ENCODE assay signal across 15 mouse cellular contexts in the genomic region with DNA sequence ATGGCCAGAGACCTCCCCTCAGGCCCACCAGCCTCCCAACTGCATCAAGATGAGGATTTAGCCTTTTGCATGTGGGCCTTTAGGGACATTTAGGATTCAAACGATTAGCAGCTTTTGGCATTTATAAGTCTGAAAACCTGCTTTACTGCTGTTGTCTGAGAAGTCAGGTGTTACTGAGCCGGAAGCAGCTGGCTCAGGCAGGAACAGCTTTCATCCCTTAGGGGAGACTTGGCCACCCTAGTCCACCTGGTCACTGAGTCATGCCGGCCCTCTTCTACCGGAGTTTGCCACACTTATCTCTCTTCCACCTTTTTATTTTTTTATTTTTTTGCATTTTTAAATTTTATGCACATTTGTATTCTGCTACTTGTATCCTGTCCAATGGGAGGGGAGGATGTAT.
"Had no signal": no experiment of that assay in that cellular context is flagged by ENCODE, and none has a peak within 500 bp of the region (broad histone marks: within the 10 kb centered on the region; RNA-seq: fewer than 3 reads in every experiment).

No protein-coding gene starts in this region.

- DNase-seq: lung, adult 18-20 months; lung, embryonic 14.5 days; lung, postnatal 10 days; lung, postnatal 4 days; right cerebral cortex, postnatal 14 days; thymus, adult 2 months; thymus, postnatal 25 days; thymus, postnatal 4 days had no signal

- ATAC-seq: midbrain, embryonic 13.5 days; midbrain, embryonic 15.5 days had no signal

- H3K4me2 ChIP-seq: lung, embryonic 14.5 days; midbrain, embryonic 11.5 days; midbrain, embryonic 13.5 days; midbrain, embryonic 15.5 days; neural tube, embryonic 12.5 days; stomach, embryonic 15.5 days had no signal

- H3K27ac ChIP-seq: midbrain, embryonic 13.5 days; midbrain, embryonic 15.5 days; neural tube, embryonic 12.5 days; stomach, postnatal 0 days had no signal

- H3K4me1 ChIP-seq: neural tube, embryonic 12.5 days had no signal

- H3K27me3 ChIP-seq: megakaryocyte, embryonic 14.5 days; midbrain, embryonic 13.5 days; midbrain, embryonic 15.5 days; neural tube, embryonic 12.5 days; stomach, embryonic 15.5 days had no signal

- H3K9ac ChIP-seq: lung, embryonic 14.5 days; midbrain, embryonic 13.5 days; midbrain, embryonic 15.5 days; neural tube, embryonic 12.5 days; stomach, embryonic 15.5 days had no signal

- H3K4me3 ChIP-seq: megakaryocyte, embryonic 14.5 days; midbrain, embryonic 13.5 days; midbrain, embryonic 15.5 days; neural tube, embryonic 12.5 days; stomach, embryonic 15.5 days had no signal

- H3K9me3 ChIP-seq: megakaryocyte, embryonic 14.5 days; midbrain, embryonic 13.5 days; midbrain, embryonic 15.5 days; neural tube, embryonic 12.5 days; stomach, embryonic 15.5 days had no signal
